Mouse (Mus musculus) lung, adult 2 months (tissue): ENCODE measurements around the gene Foxs1.

Experiments
- CTCF ChIP-seq: fragments of 200-500 bp; IDR thresholded peaks from 2 replicates; pipeline ENCODE4 v1.5.1; 2011; ENCODE audit warnings: mild to moderate bottlenecking, low read length, control low read depth; ENCODE audit not compliant: insufficient read depth
- POLR2A ChIP-seq: fragments of 200-500 bp; IDR thresholded peaks from 2 replicates; pipeline ENCODE4 v1.6.1; 2011; ENCODE audit warnings: low read depth, mild to moderate bottlenecking, control low read depth, low read length, borderline replicate concordance; ENCODE audit errors: extremely low read depth

DNA sequence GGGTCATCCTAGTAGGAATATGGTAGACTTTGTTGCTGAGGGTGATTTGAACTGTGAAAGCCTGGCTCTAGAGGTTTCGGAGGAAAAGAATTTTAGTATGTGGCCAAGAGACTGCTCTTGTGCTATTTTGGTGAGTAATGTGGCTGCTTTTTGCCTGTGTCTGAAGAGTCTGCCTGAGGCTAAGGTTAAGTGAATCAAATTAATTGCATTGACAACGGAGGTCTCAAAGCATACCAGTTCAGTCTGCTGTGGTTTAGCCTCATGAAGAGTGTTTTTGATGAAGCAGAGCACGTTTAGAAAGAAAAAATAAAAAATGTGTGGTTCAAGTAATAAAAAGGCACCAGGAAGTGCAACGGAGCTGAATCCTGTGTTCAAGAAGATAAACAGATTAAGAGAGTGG is 32.5 kb upstream of the Foxs1 start:
- TF ChIP-seq POLR2A (no peak), CTCF (no peak)
